ENCODE assay signal across 27 mouse cellular contexts in genomic region chr5:120966156-120966555, GRCm38 (mm10). TPM values are rescaled to one million over a fixed set of nuclear protein-coding genes. Genes with fewer than 3 reads are reported as not detected.
DNase-seq lines count a peak whose midpoint lies in the region; ATAC-seq and TF ChIP-seq lines count a peak whose summit lies in the region.
"Had no signal": no experiment of that assay in that cellular context is flagged by ENCODE, and none has a peak within 500 bp of the region (broad histone marks: within the 10 kb centered on the region; RNA-seq: fewer than 3 reads in every experiment).

No protein-coding gene starts in this region.

- H3K27ac ChIP-seq in cerebellum, adult 2 months (ENCODE audit: insufficient read depth, low read length), result no peak overlapping the region
- H3K27ac ChIP-seq in hindbrain, postnatal 0 days, result no peak overlapping the region
- no peak overlapping the region for H3K27ac ChIP-seq in hindbrain, embryonic 11.5 days (ENCODE audit: low read depth, low read length)
- H3K27ac ChIP-seq: embryonic facial prominence, embryonic 10.5 days; embryonic facial prominence, embryonic 12.5 days; forebrain, embryonic 13.5 days; forebrain, embryonic 15.5 days had no signal

- peak; percentile 13 for DNase-seq in cerebellum, adult 11-12 months
- no peak for DNase-seq in cerebellum, adult 2 months
- DNase-seq in hindbrain, postnatal 0 days (ENCODE audit: low spot score), result peak; percentile 49
- DNase-seq in hindbrain, embryonic 11.5 days (ENCODE audit: low spot score), result no peak
- peak; percentile 76 for DNase-seq in left cerebral cortex, postnatal 4 days
- no peak for DNase-seq in left cerebral cortex, postnatal 14 days (ENCODE audit: low spot score in 2 of 2)
- DNase-seq: adrenal gland, adult 8-10 months; adrenal gland, postnatal 14 days; adrenal gland, postnatal 36 days; B cell, adult 2 months; cerebellum, adult 18-20 months; cerebellum, adult 9-11 months; cerebellum, postnatal 25 days; forebrain, postnatal 0 days had no signal

- no peaks in the 10 kb centered on the region for H3K27me3 ChIP-seq in cerebellum, adult 2 months (ENCODE audit: control insufficient read depth, insufficient read depth, low read length)
- no peaks in the 10 kb centered on the region for H3K27me3 ChIP-seq in hindbrain, postnatal 0 days (ENCODE audit: insufficient read depth, low read length)
- no peaks in the 10 kb centered on the region for H3K27me3 ChIP-seq in hindbrain, embryonic 11.5 days (ENCODE audit: control insufficient read depth, insufficient read depth, low read length)
- H3K27me3 ChIP-seq: embryonic facial prominence, embryonic 12.5 days; forebrain, embryonic 13.5 days; forebrain, embryonic 15.5 days; Patski had no signal

- H3K9me3 ChIP-seq in hindbrain, postnatal 0 days (ENCODE audit: low read length), result no peaks in the 10 kb centered on the region
- no peaks in the 10 kb centered on the region for H3K9me3 ChIP-seq in hindbrain, embryonic 11.5 days (ENCODE audit: control insufficient read depth, low read length)
- H3K9me3 ChIP-seq: embryonic facial prominence, embryonic 10.5 days; forebrain, embryonic 13.5 days; forebrain, embryonic 15.5 days; G1E had no signal

- H3K4me2 ChIP-seq in hindbrain, postnatal 0 days (ENCODE audit: low read depth, low read length), result no peak overlapping the region
- no peak overlapping the region for H3K4me2 ChIP-seq in hindbrain, embryonic 11.5 days (replicated peaks; ENCODE audit: low read depth, low read length)
- H3K4me2 ChIP-seq: embryonic facial prominence, embryonic 12.5 days; forebrain, embryonic 13.5 days; forebrain, embryonic 15.5 days had no signal

- TF ChIP-seq CTCF in cerebellum, adult 2 months (IDR thresholded peaks at IDR 0.05; ENCODE audit: borderline replicate concordance, insufficient read depth, low read depth, low read length), result no peak
- TF ChIP-seq CTCF in hindbrain, postnatal 0 days (IDR thresholded peaks at IDR 0.05; ENCODE audit: low read depth), result no peak

- ATAC-seq in hindbrain, postnatal 0 days, result no peak
- ATAC-seq in hindbrain, embryonic 11.5 days (ENCODE audit: low FRiP score), result no peak
- ATAC-seq: activated CD4-positive, CD25-positive, alpha-beta regulatory T cell, adult 4 months; CD4-positive, CD25-positive, alpha-beta regulatory T cell, adult 4 months; forebrain, embryonic 13.5 days; forebrain, embryonic 15.5 days; forebrain, postnatal 0 days; Patski had no signal

- no peak for TF ChIP-seq POLR2A in cerebellum, adult 2 months (IDR thresholded peaks at IDR 0.05; ENCODE audit: borderline replicate concordance, insufficient read depth, low read length)

- H3K9ac ChIP-seq in hindbrain, postnatal 0 days (replicated peaks; ENCODE audit: low read length), result no peak overlapping the region
- no peak overlapping the region for H3K9ac ChIP-seq in hindbrain, embryonic 11.5 days (ENCODE audit: low read depth, low read length)
- H3K9ac ChIP-seq: embryonic facial prominence, embryonic 12.5 days; forebrain, embryonic 13.5 days; forebrain, embryonic 15.5 days; forebrain, postnatal 0 days had no signal

- peaks cover 41% of the 10 kb centered on the region for H3K4me1 ChIP-seq in cerebellum, adult 2 months (ENCODE audit: control insufficient read depth, insufficient read depth, low read length)
- peaks cover 6% of the 10 kb centered on the region; the same call in 1 of the 2 replicates for H3K4me1 ChIP-seq in hindbrain, postnatal 0 days (ENCODE audit: insufficient read depth, low read length)
- no peaks in the 10 kb centered on the region for H3K4me1 ChIP-seq in hindbrain, embryonic 11.5 days (replicated peaks; ENCODE audit: control insufficient read depth, insufficient read depth, low read length)
- H3K4me1 ChIP-seq: embryonic facial prominence, embryonic 10.5 days; embryonic facial prominence, embryonic 12.5 days; forebrain, embryonic 15.5 days had no signal

- no peaks in the 10 kb centered on the region; the same call in 1 of the 2 replicates for H3K36me3 ChIP-seq in hindbrain, postnatal 0 days (ENCODE audit: insufficient read depth, low read length)
- H3K36me3 ChIP-seq in hindbrain, embryonic 11.5 days (ENCODE audit: control insufficient read depth, insufficient read depth, low read length), result no peaks in the 10 kb centered on the region
- H3K36me3 ChIP-seq: embryonic facial prominence, embryonic 10.5 days; embryonic facial prominence, embryonic 12.5 days; forebrain, embryonic 15.5 days; G1E had no signal

- WGBS in cerebellum, adult 2 months, result 67% methylated on average over 4 of the region's 4 CpGs
- WGBS in hindbrain, postnatal 0 days, result 64% methylated on average over 4 of the region's 4 CpGs
- 85% methylated on average over 4 of the region's 4 CpGs for WGBS in hindbrain, embryonic 11.5 days

- intact Hi-C loops in left cerebral cortex, postnatal 4 days (cut with DNase I), result no loop called here
- intact Hi-C loops in left cerebral cortex, postnatal 14 days (cut with DNase I), result no loop called here

- H3K4me3 ChIP-seq in cerebellum, adult 2 months (replicated peaks; ENCODE audit: insufficient read depth, low read depth, low read length), result no peak overlapping the region
- H3K4me3 ChIP-seq in hindbrain, postnatal 0 days (ENCODE audit: low read length), result no peak overlapping the region
- H3K4me3 ChIP-seq in hindbrain, embryonic 11.5 days (ENCODE audit: low read depth, low read length), result no peak overlapping the region
- H3K4me3 ChIP-seq: embryonic facial prominence, embryonic 10.5 days; embryonic facial prominence, embryonic 12.5 days; forebrain, embryonic 13.5 days; forebrain, embryonic 15.5 days had no signal

RNA-seq across cellular contexts. Expression of gene Rph3a, which starts 43.7 kb away (rescaled TPM):
- 277 and 287 TPM in 2 replicates for polyA plus RNA-seq in cerebellum, adult 2 months (2012; rRNA removed)
- total RNA-seq in hindbrain, postnatal 0 days (2014; rRNA removed), result 44.3 and 50.7 TPM in 2 replicates
- polyA plus RNA-seq in hindbrain, postnatal 0 days (2015; fragmentation: Nextera tagmentation; extraction: Ambion mirVana), result 35.2 and 39.4 TPM in 2 replicates
- polyA plus RNA-seq in hindbrain, embryonic 11.5 days (2014; fragmentation: Nextera tagmentation; extraction: Ambion mirVana), result 2.1 and 2.6 TPM in 2 replicates
- total RNA-seq in left cerebral cortex, postnatal 4 days (2021), result 100 to 1,000 TPM; 104 TPM
- 100 to 1,000 TPM; 252 to 253 TPM for total RNA-seq in left cerebral cortex, postnatal 14 days (2021)
- total RNA-seq: CH12.LX, G1E had no signal
- polyA plus RNA-seq: activated CD4-positive, CD25-positive, alpha-beta regulatory T cell, adult 4 months; CD4-positive, CD25-positive, alpha-beta regulatory T cell, adult 4 months; G1E; Patski had no signal

RNA-seq across cellular contexts. Expression of gene Oas1d, which starts 51.8 kb away (rescaled TPM):
- polyA plus RNA-seq in cerebellum, adult 2 months (2012; rRNA removed), result not detected in 2 replicates
- 0.16 and 0.50 TPM in 2 replicates for total RNA-seq in hindbrain, postnatal 0 days (2014; rRNA removed)
- 0.25 and 0.29 TPM in 2 replicates for polyA plus RNA-seq in hindbrain, postnatal 0 days (2015; fragmentation: Nextera tagmentation; extraction: Ambion mirVana)
- polyA plus RNA-seq in hindbrain, embryonic 11.5 days (2014; fragmentation: Nextera tagmentation; extraction: Ambion mirVana), result not detected in 2 replicates
- total RNA-seq in left cerebral cortex, postnatal 4 days (2021), result not detected
- total RNA-seq in left cerebral cortex, postnatal 14 days (2021), result not detected
- total RNA-seq: adrenal gland, adult 18-20 months; adrenal gland, adult 8-10 months; adrenal gland, postnatal 14 days; adrenal gland, postnatal 36 days; CH12.LX had no signal
- polyA plus RNA-seq: CD4-positive, CD25-positive, alpha-beta regulatory T cell, adult 4 months; cortical plate, adult 2 months; embryonic facial prominence, embryonic 10.5 days; embryonic facial prominence, embryonic 12.5 days; embryonic facial prominence, embryonic 14.5 days; forebrain, embryonic 11.5 days; forebrain, embryonic 13.5 days; forebrain, embryonic 15.5 days; G1E; Patski had no signal

RNA-seq across cellular contexts. Expression of gene Oas1a, which starts 58.8 kb away (rescaled TPM):
- polyA plus RNA-seq in cerebellum, adult 2 months (2012; rRNA removed), result 1.6 and 1.9 TPM in 2 replicates
- 0.79 and 1.4 TPM in 2 replicates for total RNA-seq in hindbrain, postnatal 0 days (2014; rRNA removed)
- 1.3 and 1.8 TPM in 2 replicates for polyA plus RNA-seq in hindbrain, postnatal 0 days (2015; fragmentation: Nextera tagmentation; extraction: Ambion mirVana)
- 1.0 TPM in 2 replicates for polyA plus RNA-seq in hindbrain, embryonic 11.5 days (2014; fragmentation: Nextera tagmentation; extraction: Ambion mirVana)
- under 1 TPM in 1 of 2 experiments, not detected in 1; 0.20 TPM for total RNA-seq in left cerebral cortex, postnatal 4 days (2021)
- under 1 TPM; 0.37 to 0.40 TPM for total RNA-seq in left cerebral cortex, postnatal 14 days (2021)

Comparison
In these comparisons a context has a peak if more than half of its experiments do, and no peak if none do; other contexts are left out.
1. DNase-seq: peak in cerebellum, adult 11-12 months (single experiment), hindbrain, postnatal 0 days (single experiment) and left cerebral cortex, postnatal 4 days (single experiment); none in cerebellum, adult 2 months (0 of 2), hindbrain, embryonic 11.5 days (single experiment) and left cerebral cortex, postnatal 14 days (0 of 2).